Mouse (Mus musculus): ENCODE measurements around the gene Crtap.
"Not testable (repeated sequence)": the region's sequence is repeated elsewhere in the genome, so short reads cannot be mapped to it uniquely, and the experiment has no call there.

Gene Crtap

DNA sequence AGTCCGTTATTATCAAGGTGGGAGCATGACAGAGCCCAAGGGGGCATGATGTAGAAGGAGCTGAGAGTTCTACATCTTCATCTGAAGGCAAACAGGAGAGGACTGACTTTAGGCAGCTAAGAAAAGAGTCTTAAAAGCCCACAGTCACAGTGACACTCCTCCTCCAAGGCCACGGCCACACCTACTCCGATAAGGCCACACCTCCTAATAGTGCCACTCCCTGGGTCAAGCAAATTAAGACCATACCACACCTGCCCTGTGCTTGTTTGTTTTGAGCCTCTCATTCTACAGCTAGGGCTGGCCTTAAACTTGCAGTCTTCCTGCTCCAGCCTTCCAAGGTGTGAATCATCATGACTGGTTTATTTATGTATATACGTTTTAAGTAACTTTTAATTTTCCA is 4.8 kb upstream of the Crtap start:
- no peak for DNase-seq (ENCODE audit: low spot score in 2 of 2)

DNA sequence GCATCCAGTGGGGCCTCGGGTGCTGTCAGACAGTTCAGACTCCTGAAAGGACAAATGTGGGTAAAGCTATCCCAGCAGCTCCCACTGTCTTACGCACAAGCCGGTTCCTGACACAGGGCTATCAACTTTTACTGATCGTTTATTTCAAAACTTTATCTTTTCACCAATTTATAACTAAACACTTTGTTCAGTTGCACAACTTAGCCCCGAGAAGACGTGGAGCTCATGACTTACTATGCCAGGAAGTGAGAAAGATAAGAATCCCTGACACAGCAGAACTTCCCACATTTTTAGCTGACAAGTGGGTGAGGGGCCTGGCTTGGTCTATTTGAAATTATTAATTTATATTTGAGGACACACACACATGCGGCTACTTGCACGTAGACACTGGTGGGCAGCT is 4.2 kb upstream of the Crtap start:
- no peak for DNase-seq (ENCODE audit: low spot score in 2 of 2)

GRCm38 (mm10) chr9:114394136-114394535 is 3.7 kb upstream of the Crtap start:
- DNase-seq (ENCODE audit: low spot score in 2 of 2): not testable (repeated sequence)

DNA sequence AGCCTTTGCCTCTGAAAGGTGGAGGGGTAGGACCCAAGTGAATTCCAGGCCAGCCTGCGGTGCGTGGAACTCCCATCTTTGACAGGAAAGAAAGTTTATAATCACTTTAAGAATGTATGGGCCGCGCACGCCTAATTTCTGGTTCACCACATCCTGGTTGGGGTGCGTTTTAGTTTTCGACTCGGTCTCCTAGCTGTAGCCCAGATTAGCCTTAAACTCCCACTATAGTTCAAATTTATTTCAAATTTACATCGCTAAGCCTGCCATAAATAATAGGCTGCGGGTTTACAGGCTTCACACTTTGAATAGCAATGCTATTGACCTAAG is 237 bp upstream of the Crtap start:
- no peak for DNase-seq (ENCODE audit: low spot score in 2 of 2)

DNA sequence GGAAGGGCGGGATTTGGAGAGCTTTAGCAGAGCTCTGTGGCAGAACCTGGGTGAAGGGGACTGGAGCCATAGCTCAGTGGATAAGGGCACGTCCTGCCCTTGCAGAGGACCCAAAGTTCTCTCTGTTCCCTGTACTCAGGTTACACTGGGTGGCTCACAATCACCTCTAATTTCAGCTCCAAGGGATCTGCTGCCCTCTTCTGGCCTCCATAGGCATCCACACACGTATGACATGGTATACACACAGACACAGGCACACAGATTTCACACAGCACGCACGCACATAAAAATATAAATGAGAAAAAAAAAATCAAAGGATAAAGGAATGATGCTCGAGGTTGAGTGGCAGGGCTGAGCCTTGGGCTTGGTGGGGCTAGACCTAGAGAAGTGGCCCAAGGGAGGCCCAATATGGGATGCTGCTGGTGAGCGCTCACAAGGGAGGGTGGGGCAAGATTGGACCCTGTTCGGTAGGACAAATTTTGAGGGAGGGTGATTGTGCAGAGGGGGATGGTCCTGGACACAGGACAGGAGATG is 1.0 kb downstream of the Crtap start:
- DNase-seq (ENCODE audit: low spot score in 2 of 2): peak in 1 of 2 experiments; percentile 28

- peak in 1 of 2 experiments; percentile 43 for DNase-seq (ENCODE audit: low spot score in 2 of 2)
Observed at GRCm38 (mm10) chr9:114388701-114389370, 1.6 kb downstream of the Crtap start.

DNA sequence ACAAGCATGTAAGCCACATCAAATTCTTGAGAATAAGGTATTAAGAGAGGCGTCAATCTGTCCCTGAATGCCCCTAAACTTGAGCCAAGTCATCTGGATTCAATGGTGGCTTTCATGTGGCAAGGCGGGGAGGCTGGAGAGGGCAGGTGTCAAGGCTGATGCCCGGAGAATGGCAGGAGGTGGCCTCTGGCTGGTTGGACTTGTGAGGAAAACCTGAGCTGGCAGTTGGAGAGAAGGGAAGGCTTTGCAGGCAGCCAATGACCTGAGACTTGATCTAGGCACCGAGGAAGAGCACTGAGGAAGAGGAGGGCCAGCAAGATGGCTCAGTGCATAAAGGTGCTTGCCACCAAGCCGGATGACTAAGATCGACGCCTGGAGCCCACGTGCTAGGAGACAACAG is 2.2 kb downstream of the Crtap start:
- DNase-seq (ENCODE audit: low spot score in 2 of 2): no peak

DNA sequence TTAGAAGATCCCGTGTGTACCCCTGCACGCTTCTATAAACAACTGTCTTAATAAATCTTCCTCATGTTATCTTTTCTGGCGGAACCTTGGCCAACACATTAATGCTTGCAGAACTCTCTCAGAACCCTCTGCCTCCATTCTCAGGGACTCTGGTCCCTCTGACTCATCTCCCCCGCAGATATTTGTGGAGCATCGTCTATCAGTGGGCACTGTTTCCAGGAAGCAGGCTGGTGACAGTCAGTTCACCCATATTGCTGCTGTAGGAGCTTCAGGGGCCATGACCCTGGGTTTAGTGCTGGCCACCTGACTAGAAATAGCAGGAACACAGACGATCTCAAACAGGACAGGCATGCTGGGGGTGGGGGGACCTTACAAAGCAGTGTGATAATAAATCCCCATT is 3.4 kb downstream of the Crtap start:
- no peak for DNase-seq (ENCODE audit: low spot score in 2 of 2)

GRCm38 (mm10) chr9:114385160-114385559 is 5.3 kb downstream of the Crtap start:
- no peak for DNase-seq (ENCODE audit: low spot score in 2 of 2)

- DNase-seq (ENCODE audit: low spot score in 2 of 2): no peak
Observed at GRCm38 (mm10) chr9:114384691-114385090, 5.8 kb downstream of the Crtap start.

GRCm38 (mm10) chr9:114382936-114383710 is 7.4 kb downstream of the Crtap start:
- DNase-seq (ENCODE audit: low spot score in 2 of 2): no peak

- peak in 1 of 2 experiments; percentile 35 for DNase-seq (ENCODE audit: low spot score in 2 of 2)
Observed at GRCm38 (mm10) chr9:114380881-114381733, 9.4 kb downstream of the Crtap start.

GRCm38 (mm10) chr9:114379871-114380270 is 10.6 kb downstream of the Crtap start:
- DNase-seq (ENCODE audit: low spot score in 2 of 2): no peak

DNA sequence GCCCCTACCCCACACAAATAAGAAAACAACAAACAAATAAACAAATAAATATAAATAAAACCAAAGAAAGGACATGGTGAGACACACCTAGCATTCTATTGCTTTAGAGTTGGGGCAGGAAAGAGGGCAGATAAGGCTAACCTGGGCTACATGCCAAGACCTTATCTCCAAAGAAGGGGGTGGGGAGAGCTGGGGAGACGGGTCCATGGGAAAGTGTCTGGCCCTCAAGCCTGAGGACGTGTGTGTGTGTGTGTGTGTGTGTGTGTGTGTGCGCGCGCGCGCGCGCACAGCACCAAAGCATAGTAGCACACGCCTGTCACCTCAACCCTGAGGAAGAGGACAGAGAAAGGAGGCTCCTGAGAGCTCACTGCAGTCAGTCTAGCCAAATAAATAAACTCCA is 13.3 kb downstream of the Crtap start:
- peak in 1 of 2 experiments; percentile 31 for DNase-seq (ENCODE audit: low spot score in 2 of 2)

- DNase-seq (ENCODE audit: low spot score in 2 of 2): no peak
Observed at GRCm38 (mm10) chr9:114375276-114375962, 15.1 kb downstream of the Crtap start.

GRCm38 (mm10) chr9:114371717-114372116 is 18.8 kb downstream of the Crtap start:
- DNase-seq (ENCODE audit: low spot score in 2 of 2): not testable (repeated sequence)

DNA sequence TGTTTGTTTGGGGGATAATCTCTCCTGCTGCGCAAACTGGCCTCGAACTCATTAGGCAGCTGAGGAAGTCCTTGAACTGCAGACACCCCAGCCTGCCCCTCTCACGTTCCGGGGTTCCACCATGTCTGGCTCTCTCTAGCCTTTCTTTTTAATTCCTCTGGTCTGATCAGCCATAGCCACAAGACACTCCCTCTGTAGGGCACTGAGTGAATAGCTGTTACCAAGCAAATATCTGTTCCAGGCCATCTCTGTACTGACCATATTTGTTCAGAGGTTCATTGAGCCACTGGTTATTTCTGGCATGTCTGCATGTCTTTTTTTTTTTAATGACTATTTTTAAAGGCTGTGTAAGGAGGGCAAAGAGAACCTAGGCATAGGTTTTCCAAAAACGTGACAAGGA is 21.1 kb downstream of the Crtap start:
- not testable (repeated sequence) for DNase-seq (ENCODE audit: low spot score in 2 of 2)

GRCm38 (mm10) chr9:114368471-114368858 is 22.0 kb downstream of the Crtap start:
- no peak for DNase-seq (ENCODE audit: low spot score in 2 of 2)

DNA sequence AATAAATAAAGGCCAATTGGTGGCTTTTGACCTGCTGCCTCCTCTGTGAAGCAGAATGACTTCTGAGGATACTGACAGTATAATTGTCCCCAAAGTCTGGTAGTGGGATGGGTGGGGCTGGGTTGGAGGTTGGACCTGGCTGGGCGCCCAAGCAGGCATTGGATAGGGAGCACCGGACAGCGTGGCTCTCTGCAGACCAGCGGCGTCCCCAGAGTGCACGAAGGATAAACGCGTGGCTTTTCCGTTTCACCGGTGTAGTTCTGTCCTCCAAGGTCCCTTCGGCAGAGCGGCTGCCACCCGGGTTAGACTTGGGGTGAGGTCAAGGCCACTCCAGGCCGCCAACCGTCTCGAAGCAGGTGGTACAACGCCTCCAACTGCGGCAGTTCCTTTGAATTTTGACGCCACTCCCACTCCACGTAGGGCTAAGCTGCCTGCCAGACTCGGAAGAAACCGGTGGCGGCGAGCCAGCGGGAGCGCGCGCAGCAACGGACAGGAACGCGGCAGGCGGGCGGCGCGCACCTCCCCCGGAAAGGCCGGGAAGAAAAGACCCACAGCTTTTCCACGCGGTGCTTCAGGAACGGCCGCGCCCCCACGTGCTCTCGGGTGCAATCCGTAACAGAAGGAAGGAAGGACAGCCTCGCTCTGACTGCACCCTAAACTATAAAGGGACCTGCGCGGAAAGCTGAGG is 22.5 kb downstream of the Crtap start:
- peak; percentile 73 to 82 for DNase-seq (ENCODE audit: low spot score in 2 of 2)

GRCm38 (mm10) chr9:114329855-114330254 is 60.6 kb downstream of the Crtap start, which contains the start of gene Bcl2a1c:
Gene Bcl2a1c (plus strand): TSS chr9:114330135.
- not testable (repeated sequence) for DNase-seq (ENCODE audit: low spot score in 2 of 2)

DNA sequence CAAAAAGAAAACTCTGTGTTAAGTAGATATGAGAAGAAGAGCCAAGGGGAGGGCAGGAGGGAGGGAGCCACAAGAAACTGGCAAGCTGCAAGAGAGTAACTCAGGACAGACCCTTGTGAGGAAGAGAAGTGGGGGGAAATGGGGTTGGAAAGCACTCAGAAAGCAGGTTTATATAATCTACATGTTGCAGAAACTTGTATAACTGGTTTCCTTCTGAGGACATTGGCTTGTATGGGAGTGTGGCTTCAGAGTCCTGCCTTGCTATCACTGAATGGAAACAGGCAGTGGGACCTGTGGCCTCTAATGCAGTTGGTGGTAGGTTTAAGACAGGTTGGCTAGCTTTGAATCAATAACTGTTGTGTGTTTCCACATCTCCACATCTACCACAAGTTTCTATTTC is 62.1 kb downstream of the Crtap start:
- DNase-seq (ENCODE audit: low spot score in 2 of 2): not testable (repeated sequence)

All from heart, adult 9 months (tissue).